Mouse (Mus musculus): Measurements from ENCODE around the gene Csnk1g2. TPM values are rescaled to one million over a fixed set of nuclear protein-coding genes. Genes with fewer than 3 reads are reported as not detected.

Gene Csnk1g2
- polyA plus RNA-seq (2014; fragmentation: Illumina TruSeq; extraction: RNeasy Lipid Tissue Mini Kit (QIAGEN cat#74804); ENCODE audit: low read depth, low replicate concordance): 6.7 TPM

DNA sequence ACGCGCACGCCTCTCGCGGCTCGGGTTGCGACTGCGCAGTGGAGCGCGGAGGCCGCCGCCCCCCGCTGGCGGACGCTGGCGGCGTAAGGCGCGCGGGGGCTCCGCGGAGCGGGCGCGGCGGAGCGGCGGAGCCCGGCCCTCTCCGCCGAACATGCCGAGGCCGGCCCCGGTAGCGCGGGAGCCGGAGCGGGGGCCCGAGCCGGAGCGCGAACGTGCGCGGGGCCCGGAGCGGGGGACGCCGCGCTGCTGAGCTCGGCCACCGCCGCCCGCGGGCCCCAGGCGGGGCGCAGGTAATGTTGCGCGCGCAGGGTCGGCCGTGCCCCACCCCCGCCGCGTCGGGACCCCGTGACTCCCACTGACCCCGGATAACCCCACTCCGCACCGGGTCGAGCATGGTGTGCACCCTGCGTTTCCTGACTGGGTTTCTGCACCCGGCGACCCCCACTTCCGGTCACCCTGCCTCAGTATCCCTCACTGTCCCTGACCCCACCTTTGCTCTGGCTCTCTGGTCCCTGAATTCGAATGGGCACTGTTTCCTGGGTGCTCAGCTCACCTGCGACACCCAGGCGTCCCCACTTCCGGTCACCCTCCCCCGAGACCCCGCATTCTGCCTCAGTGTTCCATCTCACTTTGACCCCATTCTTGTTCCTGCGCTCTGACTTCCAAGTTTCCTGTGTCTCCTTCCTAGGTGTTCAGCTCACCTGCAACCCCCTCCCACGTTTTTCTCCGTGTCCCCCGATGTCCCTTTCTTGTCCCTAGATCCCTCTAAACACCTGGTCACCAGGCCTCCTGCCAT is at the start of gene Csnk1g2:
Csnk1g2 (plus strand) TSS at position 178 of the 796 bp plus-strand sequence.

DNA sequence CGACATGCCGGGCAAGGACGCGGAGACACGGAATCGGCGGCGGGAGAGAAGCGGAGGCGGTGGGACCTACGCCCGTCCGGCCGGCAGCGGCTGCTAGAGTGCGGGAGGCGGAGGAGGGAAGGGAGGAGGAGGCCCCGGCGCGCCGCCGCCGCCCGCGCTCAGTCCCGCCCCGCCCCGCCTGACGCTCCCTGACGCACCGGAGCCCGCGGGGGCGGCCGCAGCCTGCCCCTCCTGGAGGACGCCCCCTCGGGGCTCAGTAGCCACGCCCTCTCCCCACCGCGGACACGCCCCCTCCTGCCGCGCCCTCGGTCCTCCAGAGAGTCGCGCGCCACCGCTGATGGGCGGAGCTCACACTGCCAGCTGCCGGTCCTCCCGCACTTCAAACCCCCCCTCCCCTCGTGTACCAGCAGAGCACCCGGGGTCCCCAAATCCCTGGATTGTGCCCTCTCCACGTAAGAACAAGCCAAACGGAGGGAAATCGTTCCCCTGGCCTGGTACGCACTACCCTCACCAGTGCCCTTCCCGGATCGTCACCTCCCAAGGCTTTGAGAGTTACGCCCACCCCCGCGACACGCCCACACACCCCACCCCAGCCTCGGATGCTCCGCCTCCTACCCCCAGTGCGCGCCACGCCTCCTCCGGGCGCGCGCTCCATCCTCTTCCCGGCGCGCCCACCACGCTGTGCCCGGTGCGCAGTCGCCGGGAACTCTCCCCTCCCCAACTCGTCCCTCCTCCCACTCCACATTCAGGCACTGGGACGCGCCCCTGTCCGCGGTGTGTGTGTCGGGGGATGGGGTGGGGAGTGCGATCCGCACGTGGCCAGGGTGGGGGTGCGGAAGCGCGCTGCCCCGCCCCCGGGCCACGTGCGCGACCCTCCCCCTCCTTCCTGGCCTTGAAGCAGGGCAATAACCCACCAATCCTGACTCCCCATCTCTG is 45.2 kb upstream of the Csnk1g2 start, which contains the start of gene Klf16:
Klf16 (minus strand) TSS at position 127 of the 936 bp plus-strand sequence.

DNA sequence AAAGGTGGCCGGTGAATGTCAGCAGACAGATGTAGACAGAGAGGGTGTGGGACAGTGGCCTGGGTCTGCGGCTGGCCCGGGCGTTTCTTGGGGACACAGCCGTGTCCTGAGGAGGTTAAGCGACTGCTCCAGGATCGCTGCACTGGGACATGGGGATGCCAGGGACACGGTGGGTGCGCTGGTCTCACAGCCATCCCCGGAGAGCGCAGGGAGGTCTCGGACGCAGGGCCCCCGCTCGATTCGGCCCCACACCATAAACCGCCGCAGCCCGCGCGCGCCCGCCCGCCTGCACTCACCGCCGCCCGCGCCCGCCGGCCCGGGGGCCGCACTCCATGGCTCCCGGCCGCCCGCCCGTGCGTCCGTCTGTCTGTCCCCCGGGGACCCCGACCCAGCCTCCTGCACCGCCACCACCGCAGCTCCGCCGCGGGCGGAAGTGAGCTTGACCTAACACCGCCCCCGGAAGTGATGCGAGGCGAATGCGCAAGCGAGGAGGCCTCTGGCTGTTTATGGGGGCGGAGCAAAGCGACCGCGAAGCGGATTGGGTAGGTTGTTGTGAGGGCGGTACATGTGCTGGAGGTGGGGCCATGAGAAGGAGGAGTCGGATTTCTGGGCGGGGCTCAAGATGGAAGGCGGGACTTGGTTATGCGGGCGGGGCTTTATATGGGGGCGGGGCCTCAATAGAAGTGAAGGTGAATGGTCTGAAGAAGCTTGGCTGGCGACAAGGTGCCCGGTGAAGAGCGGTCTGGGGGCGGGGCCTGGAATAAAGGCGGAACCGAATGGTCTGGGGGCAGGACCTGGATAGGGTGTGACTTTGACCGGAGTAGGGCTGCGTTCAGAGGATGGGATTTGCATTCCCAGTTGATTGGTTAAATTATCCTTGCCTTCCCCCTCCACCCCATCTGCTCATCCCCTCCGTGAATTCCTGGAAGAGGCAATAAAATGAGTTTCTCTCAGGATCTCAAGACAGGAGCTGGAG is 32.5 kb upstream of the Csnk1g2 start, which contains the start of gene Abhd17a:
Abhd17a (minus strand) TSS at position 463 of the 976 bp plus-strand sequence.

DNA sequence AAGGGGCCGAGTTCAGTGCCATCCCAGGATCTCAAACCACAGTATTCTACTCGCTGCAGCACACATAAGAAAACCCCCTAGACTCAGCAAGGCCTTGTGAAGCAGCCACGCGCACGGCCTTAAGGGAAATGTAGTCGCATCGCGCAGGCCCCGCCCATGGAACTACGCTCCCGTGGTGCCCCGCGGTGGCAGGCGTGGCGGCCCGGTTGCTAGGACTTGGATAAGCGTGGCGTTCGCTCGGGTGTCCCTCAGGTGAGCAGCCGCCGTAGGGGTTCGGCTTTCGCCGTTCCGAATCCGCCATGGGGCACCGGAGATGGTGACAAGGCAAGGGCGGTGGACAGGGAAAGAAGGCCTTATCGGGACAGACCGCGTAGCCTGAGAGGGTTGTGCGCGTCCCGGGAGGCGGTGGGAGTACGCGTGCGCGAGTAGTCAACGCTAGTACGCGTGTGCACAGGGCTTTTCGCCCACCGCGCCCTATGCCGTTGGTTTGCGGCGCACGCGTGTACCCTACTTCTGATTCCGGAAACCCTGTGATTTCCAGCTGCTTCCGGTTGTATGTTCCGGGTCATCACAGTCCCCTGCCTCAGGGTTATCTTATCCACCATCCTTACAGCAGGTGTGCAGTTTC is 19.8 kb upstream of the Csnk1g2 start, which contains the start of the genes Scamp4 and Adat3:
Scamp4 (plus strand) TSS at position 175 of the 628 bp plus-strand sequence.
Adat3 (plus strand) TSS at position 183 of the 628 bp plus-strand sequence.

DNA sequence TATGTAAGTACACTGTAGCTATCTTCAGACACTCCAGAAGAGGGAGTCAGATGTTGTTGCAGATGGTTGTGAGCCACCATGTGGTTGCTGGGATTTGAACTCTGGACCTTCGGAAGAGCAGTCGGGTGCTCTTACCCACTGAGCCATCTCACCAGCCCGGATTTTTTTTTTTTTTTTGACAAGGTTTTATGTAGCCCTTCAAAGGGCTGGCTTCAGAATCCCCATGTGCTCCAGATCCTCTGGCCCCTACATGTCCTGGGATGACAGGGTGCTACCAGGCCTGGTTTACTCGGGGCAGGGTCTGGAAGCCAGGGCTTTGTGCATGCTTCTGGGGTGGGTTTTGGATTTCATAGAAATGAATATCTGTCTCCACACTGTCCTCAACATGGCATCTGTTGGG is 16.9 kb upstream of the Csnk1g2 start, which contains the start of gene Gm49322:
Gm49322 (plus strand) TSS at position 301 of the 400 bp plus-strand sequence.

DNA sequence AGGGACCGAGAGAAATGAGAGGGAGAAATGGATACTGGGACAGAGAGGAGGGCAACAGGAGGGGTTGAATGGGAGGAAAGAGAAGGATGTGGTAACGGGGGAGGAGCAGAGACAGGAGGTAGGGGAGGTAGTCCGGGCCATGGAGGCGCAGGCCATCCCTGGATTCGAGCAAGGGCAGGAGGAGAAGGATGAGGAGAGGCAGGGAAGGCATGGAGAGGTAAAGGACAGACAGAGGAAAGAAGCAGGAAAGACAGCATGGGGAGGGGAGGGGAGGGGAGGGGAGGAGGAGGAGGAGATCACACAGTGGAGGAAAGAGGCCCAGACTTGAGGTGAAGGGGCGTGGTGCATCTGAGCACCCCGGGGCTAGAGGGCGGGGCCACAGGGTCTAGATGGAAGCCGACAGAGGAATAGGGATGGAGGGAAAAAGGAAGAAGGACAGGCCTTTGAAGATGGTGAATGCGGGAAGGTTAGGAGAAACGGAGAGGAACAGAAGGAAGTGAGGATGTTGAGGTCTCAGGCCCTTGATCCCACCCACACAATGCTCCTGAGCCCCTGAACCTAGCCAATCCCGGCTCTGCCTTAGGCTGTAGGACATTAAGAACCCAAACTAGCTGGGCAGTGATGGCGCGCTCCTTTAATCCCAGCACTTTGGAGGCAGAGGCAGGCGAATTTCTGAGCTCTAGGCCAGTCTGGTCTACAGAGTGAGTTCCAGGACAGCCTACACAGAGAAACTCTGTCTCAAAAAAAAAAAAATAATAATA is 34.4 kb downstream of the Csnk1g2 start, which contains the start of gene Btbd2:
Btbd2 (minus strand) TSS at position 209 of the 761 bp plus-strand sequence.

DNA sequence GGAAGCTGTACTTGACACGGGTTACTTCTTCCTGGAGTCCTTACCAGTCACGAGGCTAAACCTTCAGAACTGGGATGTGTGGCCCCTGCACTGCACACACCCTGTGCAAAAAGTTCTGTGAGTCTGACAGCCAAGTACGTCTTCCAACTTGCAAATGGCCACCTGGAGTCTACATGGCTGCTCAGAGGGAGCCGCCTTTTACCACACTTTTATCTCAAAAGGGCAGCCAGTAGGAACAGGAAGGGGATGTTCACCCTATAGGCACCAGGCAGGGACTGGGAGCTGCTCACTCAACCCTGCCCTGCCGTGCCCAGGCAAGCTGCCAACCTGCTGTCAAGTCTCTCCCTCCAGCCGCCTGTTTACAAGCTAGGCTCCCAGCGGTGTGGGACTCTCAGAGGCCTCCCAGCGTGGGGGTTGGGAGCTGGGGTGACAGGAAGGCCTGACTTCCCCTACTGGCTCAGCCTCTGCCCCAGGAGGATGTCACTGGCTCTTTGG is 55.4 kb downstream of the Csnk1g2 start, which contains the start of gene Mknk2:
Mknk2 (minus strand) TSS at position 171 of the 495 bp plus-strand sequence.

Other genes with a start within 250 kb of the Csnk1g2 start
- 15.6 TPM for gene Mex3d, start 235.2 kb upstream of the Csnk1g2 start, polyA plus RNA-seq (2014; fragmentation: Illumina TruSeq; extraction: RNeasy Lipid Tissue Mini Kit (QIAGEN cat#74804); ENCODE audit: low read depth, low replicate concordance)
- 0.49 TPM for gene Mbd3, start 223.3 kb upstream of the Csnk1g2 start, polyA plus RNA-seq (2014; fragmentation: Illumina TruSeq; extraction: RNeasy Lipid Tissue Mini Kit (QIAGEN cat#74804); ENCODE audit: low read depth, low replicate concordance)
- gene Uqcr11, start 216.0 kb upstream of the Csnk1g2 start, polyA plus RNA-seq (2014; fragmentation: Illumina TruSeq; extraction: RNeasy Lipid Tissue Mini Kit (QIAGEN cat#74804); ENCODE audit: low read depth, low replicate concordance): not detected
- 1.1 TPM for gene Tcf3, start 189.2 kb upstream of the Csnk1g2 start, polyA plus RNA-seq (2014; fragmentation: Illumina TruSeq; extraction: RNeasy Lipid Tissue Mini Kit (QIAGEN cat#74804); ENCODE audit: low read depth, low replicate concordance)
- gene Onecut3, start 128.0 kb upstream of the Csnk1g2 start, polyA plus RNA-seq (2014; fragmentation: Illumina TruSeq; extraction: RNeasy Lipid Tissue Mini Kit (QIAGEN cat#74804); ENCODE audit: low read depth, low replicate concordance): not detected
- 218 TPM for gene Atp8b3, start 83.7 kb upstream of the Csnk1g2 start, polyA plus RNA-seq (2014; fragmentation: Illumina TruSeq; extraction: RNeasy Lipid Tissue Mini Kit (QIAGEN cat#74804); ENCODE audit: low read depth, low replicate concordance)
- 1.9 TPM for gene Rexo1, start 61.3 kb upstream of the Csnk1g2 start, polyA plus RNA-seq (2014; fragmentation: Illumina TruSeq; extraction: RNeasy Lipid Tissue Mini Kit (QIAGEN cat#74804); ENCODE audit: low read depth, low replicate concordance)
- gene Klf16, start 45.5 kb upstream of the Csnk1g2 start, polyA plus RNA-seq (2014; fragmentation: Illumina TruSeq; extraction: RNeasy Lipid Tissue Mini Kit (QIAGEN cat#74804); ENCODE audit: low read depth, low replicate concordance): 1.7 TPM
- gene Abhd17a, start 32.5 kb upstream of the Csnk1g2 start, polyA plus RNA-seq (2014; fragmentation: Illumina TruSeq; extraction: RNeasy Lipid Tissue Mini Kit (QIAGEN cat#74804); ENCODE audit: low read depth, low replicate concordance): not detected
- gene Scamp4, start 20.0 kb upstream of the Csnk1g2 start, polyA plus RNA-seq (2014; fragmentation: Illumina TruSeq; extraction: RNeasy Lipid Tissue Mini Kit (QIAGEN cat#74804); ENCODE audit: low read depth, low replicate concordance): 0.88 TPM
- not detected for gene Adat3, start 20.0 kb upstream of the Csnk1g2 start, polyA plus RNA-seq (2014; fragmentation: Illumina TruSeq; extraction: RNeasy Lipid Tissue Mini Kit (QIAGEN cat#74804); ENCODE audit: low read depth, low replicate concordance)
- not detected for gene Gm49322, start 16.8 kb upstream of the Csnk1g2 start, polyA plus RNA-seq (2014; fragmentation: Illumina TruSeq; extraction: RNeasy Lipid Tissue Mini Kit (QIAGEN cat#74804); ENCODE audit: low read depth, low replicate concordance)
- gene Btbd2, start 34.2 kb downstream of the Csnk1g2 start, polyA plus RNA-seq (2014; fragmentation: Illumina TruSeq; extraction: RNeasy Lipid Tissue Mini Kit (QIAGEN cat#74804); ENCODE audit: low read depth, low replicate concordance): 0.13 TPM
- 1.7 TPM for gene Mknk2, start 55.3 kb downstream of the Csnk1g2 start, polyA plus RNA-seq (2014; fragmentation: Illumina TruSeq; extraction: RNeasy Lipid Tissue Mini Kit (QIAGEN cat#74804); ENCODE audit: low read depth, low replicate concordance)
- gene Mob3a, start 79.1 kb downstream of the Csnk1g2 start, polyA plus RNA-seq (2014; fragmentation: Illumina TruSeq; extraction: RNeasy Lipid Tissue Mini Kit (QIAGEN cat#74804); ENCODE audit: low read depth, low replicate concordance): 2.6 TPM
- 20.6 TPM for gene Izumo4, start 79.3 kb downstream of the Csnk1g2 start, polyA plus RNA-seq (2014; fragmentation: Illumina TruSeq; extraction: RNeasy Lipid Tissue Mini Kit (QIAGEN cat#74804); ENCODE audit: low read depth, low replicate concordance)
- gene Ap3d1, start 119.4 kb downstream of the Csnk1g2 start, polyA plus RNA-seq (2014; fragmentation: Illumina TruSeq; extraction: RNeasy Lipid Tissue Mini Kit (QIAGEN cat#74804); ENCODE audit: low read depth, low replicate concordance): 18.3 TPM
- gene Dot1l, start 132.4 kb downstream of the Csnk1g2 start, polyA plus RNA-seq (2014; fragmentation: Illumina TruSeq; extraction: RNeasy Lipid Tissue Mini Kit (QIAGEN cat#74804); ENCODE audit: low read depth, low replicate concordance): 7.6 TPM
- 5.3 TPM for gene Sf3a2, start 175.4 kb downstream of the Csnk1g2 start, polyA plus RNA-seq (2014; fragmentation: Illumina TruSeq; extraction: RNeasy Lipid Tissue Mini Kit (QIAGEN cat#74804); ENCODE audit: low read depth, low replicate concordance)
- 3.8 TPM for gene Plekhj1, start 175.8 kb downstream of the Csnk1g2 start, polyA plus RNA-seq (2014; fragmentation: Illumina TruSeq; extraction: RNeasy Lipid Tissue Mini Kit (QIAGEN cat#74804); ENCODE audit: low read depth, low replicate concordance)
- gene Amh, start 182.4 kb downstream of the Csnk1g2 start, polyA plus RNA-seq (2014; fragmentation: Illumina TruSeq; extraction: RNeasy Lipid Tissue Mini Kit (QIAGEN cat#74804); ENCODE audit: low read depth, low replicate concordance): not detected
- gene Jsrp1, start 190.7 kb downstream of the Csnk1g2 start, polyA plus RNA-seq (2014; fragmentation: Illumina TruSeq; extraction: RNeasy Lipid Tissue Mini Kit (QIAGEN cat#74804); ENCODE audit: low read depth, low replicate concordance): not detected
- 30.7 TPM for gene Oaz1, start 203.8 kb downstream of the Csnk1g2 start, polyA plus RNA-seq (2014; fragmentation: Illumina TruSeq; extraction: RNeasy Lipid Tissue Mini Kit (QIAGEN cat#74804); ENCODE audit: low read depth, low replicate concordance)
- gene Lingo3, start 221.2 kb downstream of the Csnk1g2 start, polyA plus RNA-seq (2014; fragmentation: Illumina TruSeq; extraction: RNeasy Lipid Tissue Mini Kit (QIAGEN cat#74804); ENCODE audit: low read depth, low replicate concordance): 0.06 TPM
- 2.3 TPM for gene Lsm7, start 232.4 kb downstream of the Csnk1g2 start, polyA plus RNA-seq (2014; fragmentation: Illumina TruSeq; extraction: RNeasy Lipid Tissue Mini Kit (QIAGEN cat#74804); ENCODE audit: low read depth, low replicate concordance)
- 1.7 TPM for gene Sppl2b, start 232.4 kb downstream of the Csnk1g2 start, polyA plus RNA-seq (2014; fragmentation: Illumina TruSeq; extraction: RNeasy Lipid Tissue Mini Kit (QIAGEN cat#74804); ENCODE audit: low read depth, low replicate concordance)
- gene Tmprss9, start 249.0 kb downstream of the Csnk1g2 start, polyA plus RNA-seq (2014; fragmentation: Illumina TruSeq; extraction: RNeasy Lipid Tissue Mini Kit (QIAGEN cat#74804); ENCODE audit: low read depth, low replicate concordance): not detected